Mouse (Mus musculus) lung, embryonic 16.5 days (tissue): ENCODE measurements around the gene Grk5. TPM values are rescaled to one million over a fixed set of nuclear protein-coding genes. Genes with fewer than 3 reads are reported as not detected.
"Not testable (repeated sequence)": the region's sequence is repeated elsewhere in the genome, so short reads cannot be mapped to it uniquely, and the experiment has no call there.

Source experiments
- ATAC-seq: fragments of 200-750 bp; cut with Nextera tagmentation; 2 replicates; pipeline ENCODE4 v1.8.0; 2017; ENCODE audit warnings: low read depth, mild to moderate bottlenecking, moderate library complexity
- H3K27ac ChIP-seq: fragments of 300-500 bp; sonication (generic); 2 replicates; pipeline ENCODE4 v1.5.1; 2014; ENCODE audit warnings: mild to moderate bottlenecking, control low read depth, low read length
- H3K27me3 ChIP-seq: fragments of 300-500 bp; sonication (generic); 2 replicates; pipeline ENCODE4 v1.6.1; 2014; ENCODE audit warnings: low read depth, low read length, mixed read lengths; ENCODE audit not compliant: control insufficient read depth, insufficient read depth
- H3K36me3 ChIP-seq: fragments of 300-500 bp; sonication (generic); 2 replicates; pipeline ENCODE4 v1.6.1; 2014; ENCODE audit warnings: low read length; ENCODE audit not compliant: control insufficient read depth, insufficient read depth
- H3K4me1 ChIP-seq: fragments of 300-500 bp; sonication (generic); replicated peaks from 2 replicates; pipeline ENCODE4 v1.6.1; 2014; ENCODE audit warnings: low read length, mixed read lengths; ENCODE audit not compliant: control insufficient read depth, insufficient read depth
- H3K4me2 ChIP-seq: fragments of 300-500 bp; sonication (generic); 2 replicates; pipeline ENCODE4 v1.6.1; 2014; ENCODE audit warnings: low read depth, low read length, control low read depth
- H3K4me3 ChIP-seq: fragments of 300-500 bp; sonication (generic); 2 replicates; pipeline ENCODE4 v1.5.1; 2014; ENCODE audit warnings: mild to moderate bottlenecking, low read length, control low read depth
- H3K9ac ChIP-seq: fragments of 300-500 bp; sonication (generic); 2 replicates; pipeline ENCODE4 v1.6.1; 2014; ENCODE audit warnings: low read length, control low read depth
- H3K9me3 ChIP-seq: fragments of 300-500 bp; sonication (generic); 2 replicates; pipeline ENCODE4 v1.6.1; 2016; ENCODE audit warnings: low read length; ENCODE audit not compliant: control insufficient read depth
- WGBS: fragments of 180-500 bp; shearing (Covaris S2); extraction: QIAGEN DNeasy Blood & Tissue Kit; methylation state at CpG from one replicate; pipeline ENCODE4 v1.1.7; 2014; 5-methylcytosine and 5-hydroxymethylcytosine counted together
- polyA plus RNA-seq: library from polyadenylated mRNA; unstranded; fragments of >200 nt; fragmentation: Nextera tagmentation; extraction: Ambion mirVana; gene quantifications from 2 replicates; pipeline ENCODE4 v1.2.1, GENCODE M21; 2015

The Grk5 gene
- 3.5 and 4.9 TPM in 2 replicates for polyA plus RNA-seq

DNA sequence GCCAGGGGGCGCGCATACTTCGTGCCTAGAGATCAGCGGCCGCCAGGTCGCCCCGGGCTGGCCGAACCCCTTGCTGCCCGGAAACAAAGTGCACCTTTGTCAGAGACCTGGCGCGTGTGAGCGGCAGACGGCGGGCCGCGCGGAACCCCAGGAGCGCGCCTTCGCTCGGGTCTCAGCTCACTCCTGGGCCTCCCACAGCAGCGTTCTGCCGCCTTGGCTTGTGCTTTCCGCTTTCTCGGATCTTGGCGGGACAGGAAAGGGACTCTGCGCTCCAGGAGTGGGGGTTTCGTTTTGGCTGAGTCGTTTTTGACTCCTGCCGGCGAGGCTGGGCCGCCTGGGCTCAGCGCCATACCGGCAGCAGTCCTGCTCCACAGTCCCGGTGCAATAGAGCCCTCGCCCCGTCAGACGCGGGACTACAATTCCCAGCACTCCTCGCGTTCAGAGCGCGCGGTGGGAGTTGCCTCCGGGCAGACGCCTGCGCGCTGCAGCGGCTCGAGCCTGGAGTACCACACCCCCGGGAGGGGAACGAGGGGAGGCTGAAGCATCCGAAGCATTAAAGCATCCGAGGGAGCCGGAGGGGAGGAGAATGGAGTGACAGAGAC is at the start of gene Grk5:
TSS of gene Grk5 (plus strand) at position 36 of the 602 bp plus-strand sequence.
- Histone ChIP-seq H3K9me3 (no peaks in the 10 kb centered on the region), H3K9ac (peak within 1 kb of the TSS; percentile 94), H3K27me3 (no peaks in the 10 kb centered on the region), H3K4me3 (peak within 1 kb of the TSS; percentile 66), H3K36me3 (no peaks in the 10 kb centered on the region), H3K4me2 (peak within 1 kb of the TSS; percentile 78), H3K27ac (peak within 1 kb of the TSS; percentile 99), H3K4me1 (peaks cover 17% of the 10 kb centered on the region)
- under 1% methylated on average over 51 of the region's 55 CpGs for WGBS
- peak; percentile 97 for ATAC-seq

DNA sequence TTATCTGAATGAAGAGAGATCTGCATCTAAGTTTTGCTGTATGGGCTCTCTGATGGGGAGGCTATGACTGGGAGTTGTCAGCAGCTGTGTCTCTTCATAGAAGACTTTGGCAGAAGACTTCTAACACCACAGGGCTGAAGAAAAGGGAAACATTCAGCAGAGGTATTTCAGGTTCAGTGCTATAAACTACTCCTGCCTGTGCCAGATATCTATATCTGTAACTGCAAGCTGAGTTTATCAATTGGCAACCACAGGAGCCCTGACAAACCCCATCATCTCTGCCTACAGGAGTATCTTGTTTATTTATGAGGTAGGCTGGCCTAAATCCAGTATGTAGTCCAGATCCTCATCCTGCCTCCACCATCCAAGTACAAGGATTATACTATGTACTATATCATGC is 46.2 kb upstream of the Grk5 start:
- ATAC-seq = no peak
- H3K9ac ChIP-seq = no peak overlapping the region
- no peaks in the 10 kb centered on the region for H3K9me3 ChIP-seq
- no peaks in the 10 kb centered on the region for H3K27me3 ChIP-seq
- H3K4me2 ChIP-seq = no peak overlapping the region
- H3K4me1 ChIP-seq = no peaks in the 10 kb centered on the region
- H3K4me3 ChIP-seq = no peak overlapping the region
- H3K36me3 ChIP-seq = peaks cover 5% of the 10 kb centered on the region
- H3K27ac ChIP-seq = no peak overlapping the region

DNA sequence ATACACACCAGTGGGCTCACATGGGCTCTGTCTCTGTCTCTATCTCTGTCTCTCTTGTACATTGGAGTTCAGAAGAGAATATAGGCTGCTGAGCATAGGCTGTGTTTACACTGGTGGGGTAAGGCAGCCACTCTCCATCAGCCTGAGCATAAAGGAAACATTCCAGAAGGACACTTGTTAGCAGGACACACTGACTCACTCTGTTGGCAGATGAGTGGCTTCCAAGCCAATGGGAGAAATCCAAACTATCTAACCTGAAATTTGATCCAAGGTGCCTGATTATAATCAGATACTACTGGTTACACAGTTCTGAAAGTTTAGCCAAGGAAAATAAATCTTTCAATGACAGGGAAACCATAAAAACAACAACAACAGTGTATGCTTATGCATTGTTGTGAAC is 43.8 kb upstream of the Grk5 start:
- no peaks in the 10 kb centered on the region for H3K27me3 ChIP-seq
- no peaks in the 10 kb centered on the region for H3K9me3 ChIP-seq
- no peak for ATAC-seq
- H3K4me3 ChIP-seq = no peak overlapping the region
- H3K9ac ChIP-seq = no peak overlapping the region
- peaks cover 5% of the 10 kb centered on the region for H3K36me3 ChIP-seq
- H3K4me2 ChIP-seq = no peak overlapping the region
- no peak overlapping the region for H3K27ac ChIP-seq
- no peaks in the 10 kb centered on the region for H3K4me1 ChIP-seq

DNA sequence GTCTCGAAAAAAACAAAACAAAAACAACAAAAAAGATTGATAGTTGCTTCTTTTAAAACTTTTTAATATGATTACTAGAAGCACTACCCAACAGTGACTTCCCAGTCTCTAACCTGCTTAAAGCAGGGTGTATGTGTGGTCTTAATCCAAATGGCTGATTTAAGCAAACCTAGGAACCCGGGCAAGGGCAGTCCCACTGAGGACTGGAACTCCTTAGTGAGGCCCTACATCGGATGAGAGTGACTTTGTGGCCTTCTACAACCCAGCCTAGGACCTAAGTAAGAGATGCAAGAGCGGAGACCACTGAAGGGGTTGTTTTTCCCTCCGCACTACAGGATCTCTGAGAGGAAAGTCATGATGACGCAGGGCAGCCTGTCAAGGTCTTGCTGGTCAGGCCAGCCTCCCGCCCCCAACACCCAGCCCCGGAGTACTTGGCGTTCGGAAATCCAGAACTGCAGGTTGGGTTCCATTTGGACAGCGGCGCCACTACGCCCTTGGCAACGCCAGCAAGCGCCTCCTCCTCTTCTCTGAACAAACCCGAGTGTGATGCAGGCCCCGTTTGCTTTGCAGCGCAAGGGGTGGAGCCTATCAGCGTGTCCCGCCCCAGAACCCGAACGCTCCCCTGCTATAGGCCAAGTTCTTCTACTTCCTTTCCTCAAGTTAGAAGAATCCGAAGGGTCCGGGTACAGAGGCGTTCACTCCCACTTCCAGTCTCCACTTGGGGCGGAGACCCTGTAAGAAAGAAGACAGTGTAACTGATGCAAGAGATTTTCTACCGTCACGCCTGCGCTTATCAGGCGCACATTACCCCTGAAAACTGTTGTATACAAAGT is 28.5 kb upstream of the Grk5 start, which contains the start of gene Sfxn4:
TSS of gene Sfxn4 (minus strand) at position 612 of the 833 bp plus-strand sequence.
- Histone ChIP-seq H3K4me2 (peak within 1 kb of the TSS; percentile 81), H3K27ac (peak within 1 kb of the TSS; percentile 82), H3K36me3 (peaks cover 9% of the 10 kb centered on the region; the same call in 1 of the 2 replicates), H3K9me3 (no peaks in the 10 kb centered on the region), H3K4me3 (peak within 1 kb of the TSS; percentile 68), H3K27me3 (no peaks in the 10 kb centered on the region), H3K4me1 (0 out of 2 replicates have a peak, but pooled peaks cover 2% of the 10 kb centered on the region), H3K9ac (peak within 1 kb of the TSS; percentile 79)
- 3% methylated on average over 30 of the region's 30 CpGs for whole genome bisulfite sequencing
- ATAC-seq = peak; percentile 100

DNA sequence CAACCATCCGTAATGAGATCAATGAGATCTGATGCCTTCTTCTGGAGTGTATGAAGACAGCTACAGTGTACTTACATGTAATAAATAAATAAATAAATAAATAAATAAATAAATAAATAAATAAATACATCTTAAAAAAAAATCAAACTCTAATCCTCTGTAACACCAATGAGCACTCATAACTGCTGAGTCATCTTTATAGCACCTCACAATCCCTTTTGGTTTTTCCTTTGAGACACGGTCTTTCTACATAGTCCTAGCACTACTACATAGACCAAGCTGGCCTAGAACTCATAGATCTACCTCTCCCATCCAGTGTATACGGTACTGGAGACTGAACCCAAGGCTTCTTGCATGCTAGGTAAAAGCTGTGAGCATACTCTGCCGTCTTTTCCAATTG is 23.4 kb upstream of the Grk5 start:
- peaks cover 27% of the 10 kb centered on the region for H3K36me3 ChIP-seq
- not testable (repeated sequence) for H3K27me3 ChIP-seq, ATAC-seq, H3K9me3 ChIP-seq, H3K4me3 ChIP-seq, H3K9ac ChIP-seq, H3K4me1 ChIP-seq, H3K27ac ChIP-seq, H3K4me2 ChIP-seq
- WGBS = 93% methylated on average over 4 of the region's 4 CpGs

DNA sequence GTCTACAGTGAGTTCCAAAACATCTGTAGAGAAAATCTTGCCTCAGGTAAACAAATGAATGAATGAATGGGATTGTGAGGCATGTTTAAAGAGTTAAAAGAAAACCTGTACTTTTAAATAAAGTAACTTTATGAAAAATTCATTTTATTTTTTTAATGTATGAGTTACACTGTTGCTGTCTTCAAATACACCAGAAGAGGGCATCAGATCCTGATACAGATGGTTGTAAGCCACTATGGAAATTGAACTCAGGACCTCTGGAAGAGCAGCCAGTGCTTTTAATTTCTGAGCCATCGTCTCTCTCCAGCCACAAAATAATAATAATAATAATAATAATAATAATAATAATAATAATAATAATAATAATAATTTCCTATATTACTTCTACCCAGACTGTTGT is 19.1 kb upstream of the Grk5 start:
- WGBS = 61% methylated on average over 1 of the region's 1 CpGs
- Histone ChIP-seq H3K36me3 (peaks cover 21% of the 10 kb centered on the region), H3K9ac (no peak overlapping the region), H3K27me3 (no peaks in the 10 kb centered on the region), H3K4me1 (peaks cover 10% of the 10 kb centered on the region; the same call in 1 of the 2 replicates), H3K4me2 (no peak overlapping the region), H3K9me3 (no peaks in the 10 kb centered on the region), H3K4me3 (no peak overlapping the region), H3K27ac (no peak overlapping the region)
- no peak for ATAC-seq

DNA sequence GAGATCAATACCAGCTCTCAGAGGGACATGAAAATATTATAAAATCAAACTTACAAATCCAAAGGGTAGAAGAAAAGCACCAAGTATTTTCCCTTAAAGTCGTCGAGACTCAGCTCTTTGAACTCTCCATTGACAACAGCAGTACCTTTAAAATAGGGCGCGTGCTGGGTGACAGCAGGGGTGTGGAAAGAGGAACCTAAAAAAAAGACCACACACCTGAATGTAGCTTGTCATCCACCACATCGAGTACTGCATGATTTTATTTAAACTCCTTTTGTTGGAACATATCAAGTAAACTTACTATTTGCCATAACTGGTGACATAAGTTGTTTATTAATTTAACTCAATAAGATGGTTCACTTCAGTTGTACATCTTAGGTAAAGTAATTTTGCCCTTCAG is 18.2 kb upstream of the Grk5 start:
- H3K27me3 ChIP-seq = no peaks in the 10 kb centered on the region
- no peaks in the 10 kb centered on the region for H3K9me3 ChIP-seq
- no peak overlapping the region for H3K27ac ChIP-seq
- no peak overlapping the region for H3K9ac ChIP-seq
- H3K4me2 ChIP-seq = no peak overlapping the region
- no peak for ATAC-seq
- H3K4me1 ChIP-seq = peaks cover 10% of the 10 kb centered on the region; the same call in 1 of the 2 replicates
- H3K36me3 ChIP-seq = peaks cover 21% of the 10 kb centered on the region
- no peak overlapping the region for H3K4me3 ChIP-seq
- WGBS = 89% methylated on average over 5 of the region's 5 CpGs

DNA sequence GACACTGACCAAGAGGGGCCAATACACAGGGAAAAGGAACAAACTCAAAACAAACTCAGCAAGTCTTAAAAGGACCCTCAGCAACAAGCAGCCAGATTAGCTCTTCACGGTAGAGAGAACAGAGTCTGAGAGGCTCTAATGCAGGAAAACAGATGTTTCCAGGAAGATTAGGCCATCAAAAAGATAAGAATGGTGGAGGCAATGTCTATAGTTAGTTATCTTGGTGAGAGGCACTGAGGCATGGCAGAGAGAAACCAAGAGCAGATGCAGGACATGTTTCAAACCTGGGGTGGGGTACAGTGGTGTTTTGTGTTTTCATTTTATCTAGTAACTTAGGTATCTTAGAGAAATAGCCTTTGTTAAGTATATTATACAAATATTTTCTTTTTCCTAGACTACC is 17.3 kb upstream of the Grk5 start:
- no peak for ATAC-seq
- no peaks in the 10 kb centered on the region for H3K27me3 ChIP-seq
- WGBS = 26% methylated on average over 1 of the region's 1 CpGs
- H3K4me1 ChIP-seq = peaks cover 10% of the 10 kb centered on the region; the same call in 1 of the 2 replicates
- no peak overlapping the region for H3K4me2 ChIP-seq
- no peak overlapping the region for H3K9ac ChIP-seq
- no peak overlapping the region for H3K27ac ChIP-seq
- no peaks in the 10 kb centered on the region for H3K9me3 ChIP-seq
- H3K36me3 ChIP-seq = peaks cover 18% of the 10 kb centered on the region
- H3K4me3 ChIP-seq = no peak overlapping the region

DNA sequence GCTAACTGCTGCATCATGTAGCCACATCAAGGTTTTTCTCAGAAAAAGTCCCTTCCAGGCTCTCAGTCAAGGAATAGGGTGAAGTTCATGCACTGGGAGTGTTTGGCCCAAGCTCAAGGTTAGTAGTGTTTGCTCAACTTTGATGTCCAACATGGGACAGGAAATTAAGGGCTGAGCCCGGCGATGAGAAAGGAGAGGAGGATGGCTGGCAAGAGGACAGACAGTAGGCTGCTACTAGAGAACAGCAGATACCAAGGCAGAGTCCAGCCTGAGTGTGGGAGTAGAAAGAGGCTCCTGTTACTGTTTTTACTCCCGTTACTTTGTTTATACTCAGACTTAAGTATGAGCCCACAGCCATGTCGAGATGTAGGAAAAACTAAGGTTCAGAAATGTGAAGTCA is 16.0 kb upstream of the Grk5 start:
- no peak for ATAC-seq
- Histone ChIP-seq H3K4me2 (peak overlapping the region; percentile 66), H3K9ac (peak overlapping the region; percentile 74), H3K27me3 (no peaks in the 10 kb centered on the region), H3K4me1 (peaks cover 10% of the 10 kb centered on the region; the same call in 1 of the 2 replicates), H3K27ac (peak overlapping the region; percentile 81), H3K9me3 (no peaks in the 10 kb centered on the region), H3K36me3 (peaks cover 12% of the 10 kb centered on the region), H3K4me3 (peak overlapping the region; percentile 69)
- 3% methylated on average over 4 of the region's 4 CpGs for WGBS
